Mouse (Mus musculus): ENCODE data around the gene Inpp4b. TPM values are rescaled to one million over a fixed set of nuclear protein-coding genes. Genes with fewer than 3 reads are reported as not detected.
A peak's percentile ranks its signal among the peaks of the same experiment; 100 is the strongest.

Inpp4b gene
- polyA plus RNA-seq (2012; rRNA removed) = 2.7 and 2.8 TPM in 2 replicates

DNA sequence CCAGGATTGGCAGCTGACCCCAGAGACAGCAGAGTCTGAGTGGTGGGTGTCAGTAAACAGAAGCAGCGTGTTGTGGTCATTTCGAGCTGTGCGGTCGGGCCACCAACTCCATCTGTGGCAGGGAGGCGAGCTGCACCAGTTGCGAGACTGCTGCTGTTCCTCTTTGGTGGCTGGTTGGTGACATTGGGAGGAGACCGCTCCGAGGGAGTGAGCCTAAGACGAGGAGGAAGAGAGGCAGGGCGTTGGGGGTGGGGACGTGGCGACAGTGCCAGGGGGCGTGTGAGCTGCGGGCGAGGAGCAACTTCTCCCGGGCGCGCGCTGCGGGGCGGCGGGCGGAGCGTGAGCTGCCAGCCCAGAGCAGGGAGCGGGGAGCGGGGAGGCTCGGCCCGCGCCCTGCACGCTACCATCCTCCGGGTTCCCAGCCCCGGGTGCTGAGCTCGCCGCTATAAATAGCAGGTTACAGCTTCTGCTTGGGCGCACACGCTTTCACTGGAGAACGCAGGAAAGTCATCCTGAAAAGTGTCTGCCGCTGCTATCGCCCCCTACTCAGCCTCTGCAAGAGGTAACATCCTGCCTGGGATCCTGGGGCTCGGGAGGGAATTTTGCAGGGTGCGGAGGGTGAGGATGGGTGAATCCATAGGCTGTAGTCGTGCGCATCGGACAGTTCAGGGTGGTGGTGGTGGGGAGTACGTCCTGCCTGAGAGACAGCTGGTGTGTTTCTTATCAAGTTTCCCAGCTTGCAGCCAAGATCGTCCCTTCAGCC, at the start of gene Inpp4b:
TSS of gene Inpp4b (plus strand) at position 321 of the 763 bp plus-strand sequence.
- no peaks in the 10 kb centered on the region for H3K4me1 ChIP-seq (ENCODE audit: control insufficient read depth, insufficient read depth, low read length)
- H3K4me3 ChIP-seq (ENCODE audit: insufficient read depth, low read length) = peak within 1 kb of the TSS; percentile 67
- TF ChIP-seq CTCF (IDR thresholded peaks at IDR 0.05; ENCODE audit: extremely low read depth, insufficient read depth, low read length) = no peak
- TF ChIP-seq POLR2A (IDR thresholded peaks at IDR 0.05; ENCODE audit: extremely low read depth, insufficient read depth, low read length) = 0 out of 2 replicates have a peak, but pooled peaks have one; percentile 29
- no peak within 1 kb of the TSS for H3K27ac ChIP-seq (ENCODE audit: insufficient read depth, low read length)

- Histone ChIP-seq H3K4me1 (ENCODE audit: control insufficient read depth, insufficient read depth, low read length) (no peaks in the 10 kb centered on the region), H3K4me3 (ENCODE audit: insufficient read depth, low read length) (no peak overlapping the region), H3K27ac (ENCODE audit: insufficient read depth, low read length) (no peak overlapping the region)
- TF ChIP-seq POLR2A (IDR thresholded peaks at IDR 0.05; ENCODE audit: extremely low read depth, insufficient read depth, low read length) (no peak), CTCF (IDR thresholded peaks at IDR 0.05; ENCODE audit: extremely low read depth, insufficient read depth, low read length) (no peak)
Measured at GRCm38 (mm10) chr8:81335250-81335649, 7.1 kb upstream of the Inpp4b start.

GRCm38 (mm10) chr8:81341191-81341590, 1.2 kb upstream of the Inpp4b start:
- TF ChIP-seq CTCF (IDR thresholded peaks at IDR 0.05; ENCODE audit: extremely low read depth, insufficient read depth, low read length) (no peak), POLR2A (IDR thresholded peaks at IDR 0.05; ENCODE audit: extremely low read depth, insufficient read depth, low read length) (no peak)
- Histone ChIP-seq H3K4me1 (ENCODE audit: control insufficient read depth, insufficient read depth, low read length) (no peaks in the 10 kb centered on the region), H3K27ac (ENCODE audit: insufficient read depth, low read length) (no peak overlapping the region), H3K4me3 (ENCODE audit: insufficient read depth, low read length) (no peak overlapping the region; the same call in 1 of the 2 replicates)

GRCm38 (mm10) chr8:81341591-81342235, 643 bp upstream of the Inpp4b start:
- Histone ChIP-seq H3K4me3 (ENCODE audit: insufficient read depth, low read length) (peak overlapping the region; percentile 67), H3K4me1 (ENCODE audit: control insufficient read depth, insufficient read depth, low read length) (no peaks in the 10 kb centered on the region), H3K27ac (ENCODE audit: insufficient read depth, low read length) (no peak overlapping the region)
- TF ChIP-seq CTCF (IDR thresholded peaks at IDR 0.05; ENCODE audit: extremely low read depth, insufficient read depth, low read length) (no peak), POLR2A (IDR thresholded peaks at IDR 0.05; ENCODE audit: extremely low read depth, insufficient read depth, low read length) (no peak)

DNA sequence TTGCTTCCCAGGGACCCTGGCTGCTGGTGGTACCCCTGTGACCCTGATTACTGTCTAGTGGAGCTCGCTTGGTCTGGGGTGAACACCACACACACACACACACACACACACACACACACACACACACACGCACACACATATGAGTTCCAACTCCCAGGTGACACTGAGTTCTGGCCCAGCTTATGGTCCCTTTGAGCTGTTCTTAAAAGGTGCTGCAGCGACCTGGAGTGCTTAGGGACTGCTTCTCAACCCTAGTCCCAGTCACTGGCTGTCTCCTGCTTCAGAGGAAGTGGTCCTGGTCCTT, 595 bp downstream of the Inpp4b start:
- Histone ChIP-seq H3K4me3 (ENCODE audit: insufficient read depth, low read length) (peak overlapping the region; percentile 67), H3K4me1 (ENCODE audit: control insufficient read depth, insufficient read depth, low read length) (no peaks in the 10 kb centered on the region), H3K27ac (ENCODE audit: insufficient read depth, low read length) (no peak overlapping the region)
- TF ChIP-seq POLR2A (IDR thresholded peaks at IDR 0.05; ENCODE audit: extremely low read depth, insufficient read depth, low read length) (no peak), CTCF (IDR thresholded peaks at IDR 0.05; ENCODE audit: extremely low read depth, insufficient read depth, low read length) (no peak)

GRCm38 (mm10) chr8:81345170-81345697, 2.9 kb downstream of the Inpp4b start:
- no peak for TF ChIP-seq POLR2A (IDR thresholded peaks at IDR 0.05; ENCODE audit: extremely low read depth, insufficient read depth, low read length)
- TF ChIP-seq CTCF (IDR thresholded peaks at IDR 0.05; ENCODE audit: extremely low read depth, insufficient read depth, low read length) = no peak
- no peaks in the 10 kb centered on the region for H3K4me1 ChIP-seq (ENCODE audit: control insufficient read depth, insufficient read depth, low read length)
- H3K27ac ChIP-seq (ENCODE audit: insufficient read depth, low read length) = no peak overlapping the region
- no peak overlapping the region for H3K4me3 ChIP-seq (ENCODE audit: insufficient read depth, low read length)

DNA sequence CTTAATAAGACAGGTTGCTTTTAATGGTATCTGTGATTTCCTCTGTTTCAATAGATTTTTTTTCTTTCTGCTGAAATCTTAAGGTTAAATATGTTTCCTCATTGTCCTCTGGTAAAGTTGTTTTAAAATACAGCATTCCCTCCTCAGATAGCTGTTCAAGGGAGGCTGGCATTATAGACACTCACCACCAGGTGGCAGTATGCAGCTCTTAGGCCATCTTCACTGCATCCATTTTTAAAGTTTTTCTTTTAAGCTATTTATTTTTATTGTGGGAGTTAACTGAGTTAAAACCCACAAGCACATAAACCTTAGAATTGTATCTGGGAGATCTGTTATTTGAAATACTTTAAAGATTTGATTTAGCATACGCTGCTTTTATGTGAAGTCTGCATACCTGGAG, 7.1 kb downstream of the Inpp4b start:
- Histone ChIP-seq H3K4me3 (ENCODE audit: insufficient read depth, low read length) (no peak overlapping the region), H3K27ac (ENCODE audit: insufficient read depth, low read length) (no peak overlapping the region), H3K4me1 (ENCODE audit: control insufficient read depth, insufficient read depth, low read length) (no peaks in the 10 kb centered on the region)
- TF ChIP-seq CTCF (IDR thresholded peaks at IDR 0.05; ENCODE audit: extremely low read depth, insufficient read depth, low read length) (peak; percentile 66), POLR2A (IDR thresholded peaks at IDR 0.05; ENCODE audit: extremely low read depth, insufficient read depth, low read length) (no peak)

- no peak for TF ChIP-seq POLR2A (IDR thresholded peaks at IDR 0.05; ENCODE audit: extremely low read depth, insufficient read depth, low read length)
Measured at GRCm38 (mm10) chr8:81353460-81353859, 11.1 kb downstream of the Inpp4b start.

DNA sequence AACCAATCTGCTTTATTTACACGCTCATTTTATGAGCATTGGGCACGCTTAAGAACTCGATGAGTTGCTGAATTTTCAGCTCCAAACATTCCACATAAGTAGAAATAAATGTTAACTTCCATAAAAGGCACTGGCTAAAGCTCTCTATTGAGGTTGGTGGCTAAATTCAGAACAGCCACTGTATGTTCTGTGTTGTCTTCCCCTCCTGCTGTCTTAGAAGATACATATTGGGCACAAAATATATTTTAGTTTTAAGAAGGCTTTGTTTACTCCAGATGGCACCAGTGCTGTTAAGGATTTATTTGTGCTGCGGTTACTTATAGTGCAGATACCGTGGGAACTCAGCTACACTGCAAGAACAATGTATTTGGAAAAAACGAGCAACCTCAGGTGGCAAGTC, 15.8 kb downstream of the Inpp4b start:
- H3K4me3 ChIP-seq (ENCODE audit: insufficient read depth, low read length) = no peak overlapping the region
- TF ChIP-seq CTCF (IDR thresholded peaks at IDR 0.05; ENCODE audit: extremely low read depth, insufficient read depth, low read length) (no peak), POLR2A (IDR thresholded peaks at IDR 0.05; ENCODE audit: extremely low read depth, insufficient read depth, low read length) (no peak)
- no peak overlapping the region for H3K27ac ChIP-seq (ENCODE audit: insufficient read depth, low read length)
- H3K4me1 ChIP-seq (ENCODE audit: control insufficient read depth, insufficient read depth, low read length) = peaks cover 4% of the 10 kb centered on the region

More at GRCm38 (mm10) chr8:81353460-81353859, 11.1 kb downstream of the Inpp4b start:
- Histone ChIP-seq H3K4me3 (ENCODE audit: insufficient read depth, low read length) (no peak overlapping the region), H3K27ac (ENCODE audit: insufficient read depth, low read length) (no peak overlapping the region), H3K4me1 (ENCODE audit: control insufficient read depth, insufficient read depth, low read length) (peaks cover 2% of the 10 kb centered on the region)

DNA sequence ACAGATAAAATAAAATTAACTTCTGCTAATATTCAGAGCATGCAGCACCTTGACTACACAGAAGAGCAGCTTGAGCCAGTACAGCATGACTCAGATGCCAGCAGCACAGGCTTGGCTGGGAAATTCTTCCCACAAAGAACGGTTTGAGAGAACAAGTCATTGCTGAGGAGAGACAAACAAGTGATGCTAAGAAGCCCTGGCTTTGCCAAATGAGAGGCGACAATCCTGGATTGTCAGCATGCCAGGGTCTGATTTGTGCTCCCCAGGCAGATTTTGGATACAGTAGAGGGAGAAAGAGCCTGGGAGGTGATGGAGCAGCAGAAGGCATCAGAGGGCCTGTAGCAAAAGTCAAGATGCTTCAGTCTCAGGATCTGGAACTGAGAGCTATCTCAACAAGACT, 18.2 kb downstream of the Inpp4b start:
- TF ChIP-seq CTCF (IDR thresholded peaks at IDR 0.05; ENCODE audit: extremely low read depth, insufficient read depth, low read length) (no peak), POLR2A (IDR thresholded peaks at IDR 0.05; ENCODE audit: extremely low read depth, insufficient read depth, low read length) (no peak)
- Histone ChIP-seq H3K27ac (ENCODE audit: insufficient read depth, low read length) (no peak overlapping the region), H3K4me1 (ENCODE audit: control insufficient read depth, insufficient read depth, low read length) (peaks cover 4% of the 10 kb centered on the region), H3K4me3 (ENCODE audit: insufficient read depth, low read length) (no peak overlapping the region)

Measured in cortical plate, adult 2 months (tissue).